Comparison of ENCODE assay signal across 8 mouse cellular contexts in the genomic region with DNA sequence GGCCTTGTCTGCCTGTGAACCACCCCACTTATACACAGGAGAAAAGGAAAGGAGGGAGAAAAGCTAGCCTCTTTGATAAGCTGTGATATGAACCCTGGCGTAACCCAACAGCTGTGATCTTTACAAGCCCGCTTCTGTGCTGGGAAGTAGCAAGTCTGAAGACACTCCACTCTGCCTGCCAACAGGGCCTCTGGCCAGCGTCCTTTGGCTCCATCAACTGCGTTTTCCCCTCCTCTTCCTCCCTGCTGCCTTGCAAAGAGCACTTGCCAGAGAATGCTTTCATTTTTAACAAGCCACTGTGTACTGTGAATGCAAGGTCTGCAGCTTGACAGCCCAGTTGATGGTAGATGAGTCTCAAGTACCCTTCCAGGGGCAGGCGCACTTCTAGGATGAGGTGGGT. TPM values are rescaled to one million over a fixed set of nuclear protein-coding genes. Genes with fewer than 3 reads are reported as not detected.
DNase-seq lines count a peak whose midpoint lies in the region; ATAC-seq lines count a peak whose summit lies in the region.

No protein-coding gene starts in this region.

- intact Hi-C loops in heart, postnatal 25 days (cut with DNase I), result no loop called here

- 50% methylated on average over 5 of the region's 5 CpGs for WGBS in limb, embryonic 15.5 days

- peaks cover 21% of the 10 kb centered on the region for H3K36me3 ChIP-seq in limb, embryonic 15.5 days

- H3K27me3 ChIP-seq in limb, embryonic 15.5 days, result no peaks in the 10 kb centered on the region

- no peak overlapping the region for H3K9ac ChIP-seq in limb, embryonic 15.5 days

- peak; percentile 58; the same call in 1 of the 2 replicates for ATAC-seq in limb, embryonic 15.5 days (ENCODE audit: insufficient number of reproducible peaks, low FRiP score, low TSS enrichment, low read depth)

- H3K9me3 ChIP-seq in limb, embryonic 15.5 days, result no peaks in the 10 kb centered on the region

- H3K4me1 ChIP-seq in limb, embryonic 15.5 days, result peaks cover 21% of the 10 kb centered on the region

- peak; percentile 60 for DNase-seq in cerebellum, adult 9-10 months
- no peak for DNase-seq in cerebellum, adult 11 months
- peak; percentile 15 to 39 for DNase-seq in spleen, postnatal 36 days (ENCODE audit: low spot score in 2 of 2)
- DNase-seq in spleen, adult 12 weeks (ENCODE audit: low spot score), result no peak
- DNase-seq in heart, postnatal 25 days (ENCODE audit: low spot score), result peak; percentile 80
- peak; percentile 72 for DNase-seq in testis, postnatal 10 days (ENCODE audit: low spot score)
- no peak for DNase-seq in T-cell, adult 2 months (ENCODE audit: low spot score)

- no peak overlapping the region for H3K4me3 ChIP-seq in limb, embryonic 15.5 days

- no peak overlapping the region; the same call in 1 of the 2 replicates for H3K27ac ChIP-seq in limb, embryonic 15.5 days

- no peak overlapping the region for H3K4me2 ChIP-seq in limb, embryonic 15.5 days

RNA-seq across cellular contexts. Expression of gene Mtss1l, which starts 33.5 kb away (rescaled TPM):
- total RNA-seq in heart, postnatal 25 days (2021), result 10 to 100 TPM; 33.8 to 36.1 TPM
- polyA plus RNA-seq in limb, embryonic 15.5 days (2015; fragmentation: Nextera tagmentation; extraction: Ambion mirVana), result 9.6 and 10.2 TPM in 2 replicates

Comparison
In these comparisons a context has a peak if more than half of its experiments do, and no peak if none do; other contexts are left out.
1. DNase-seq: peak in cerebellum, adult 9-10 months (single experiment), spleen, postnatal 36 days (2 of 2), heart, postnatal 25 days (single experiment) and testis, postnatal 10 days (single experiment); none in cerebellum, adult 11 months (single experiment), spleen, adult 12 weeks (single experiment) and T-cell, adult 2 months (single experiment).